Mouse (Mus musculus) small intestine, adult 2 months (tissue): Measurements from ENCODE around the gene Snx20.

ENCODE experiments used
- CTCF ChIP-seq: fragments of 200-500 bp; IDR thresholded peaks from 2 replicates; pipeline ENCODE4 v1.5.1; 2012; ENCODE audit warnings: low read depth, mild to moderate bottlenecking, control low read depth, inconsistent platforms, low read length, moderate library complexity, mixed read lengths; ENCODE audit not compliant: insufficient replicate concordance, insufficient read length; ENCODE audit errors: extremely low read depth
- POLR2A ChIP-seq: fragments of 200-500 bp; IDR thresholded peaks from 2 replicates; pipeline ENCODE4 v1.6.1; 2012; ENCODE audit warnings: low read depth, mild to moderate bottlenecking, control low read depth, inconsistent platforms, low read length, moderate library complexity

- TF ChIP-seq POLR2A = no peak
- TF ChIP-seq CTCF = no peak
Measured at GRCm38 (mm10) chr8:88605361-88606040, 30.4 kb downstream of the Snx20 start.
